Mouse (Mus musculus) c-Kit-positive CD71-positive TER-119-negative erythroid progenitor cells, embryonic 14.5 days (primary cell): ENCODE measurements around the gene Npffr2.
A peak's percentile ranks its signal among the peaks of the same experiment; 100 is the strongest.
"Not testable (repeated sequence)": the region's sequence is repeated elsewhere in the genome, so short reads cannot be mapped to it uniquely, and the experiment has no call there.

Experiments used
- DNase-seq: peaks from one replicate; pipeline ENCODE4 v3.0.0-alpha.2; 2013; ENCODE audit warnings: low read depth

The Npffr2 gene

DNA sequence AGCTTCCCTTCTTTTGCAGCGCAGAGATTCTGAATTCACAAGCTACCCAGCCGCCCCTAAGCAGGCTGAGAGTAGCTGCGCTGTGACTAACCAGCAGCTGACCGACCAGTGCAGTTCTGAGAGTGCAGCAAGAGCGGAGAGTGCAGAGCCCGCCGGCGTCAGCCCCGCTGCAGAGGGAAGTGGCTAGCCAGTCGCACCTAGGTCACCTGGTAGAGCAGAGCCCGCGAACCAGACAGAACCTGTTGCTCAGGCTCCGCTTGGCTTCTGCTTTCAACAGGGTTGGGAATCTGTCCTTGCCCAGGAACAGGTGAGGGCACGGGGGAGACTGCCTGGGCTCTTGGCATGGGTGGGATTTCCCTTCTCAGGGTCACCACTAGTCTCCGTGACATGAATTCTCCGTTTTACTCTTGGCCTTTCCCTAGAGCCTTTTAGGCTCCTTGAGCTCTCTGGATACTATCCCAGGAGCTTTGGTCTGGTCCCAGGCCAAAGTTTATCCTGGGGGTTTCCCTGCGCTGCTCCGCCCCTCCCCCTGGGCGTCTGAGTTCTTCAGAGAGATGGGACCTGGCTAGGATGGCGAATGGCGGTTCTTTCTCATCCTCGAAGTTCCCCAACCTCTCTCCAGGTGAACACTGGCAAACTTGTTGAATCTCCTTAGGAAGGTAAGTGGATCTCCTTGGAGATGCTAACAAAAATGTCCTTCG lies at the start of gene Npffr2:
Npffr2 (plus strand) TSS at position 552 of the 701 bp plus-strand sequence.
- DNase-seq, result no peak

DNA sequence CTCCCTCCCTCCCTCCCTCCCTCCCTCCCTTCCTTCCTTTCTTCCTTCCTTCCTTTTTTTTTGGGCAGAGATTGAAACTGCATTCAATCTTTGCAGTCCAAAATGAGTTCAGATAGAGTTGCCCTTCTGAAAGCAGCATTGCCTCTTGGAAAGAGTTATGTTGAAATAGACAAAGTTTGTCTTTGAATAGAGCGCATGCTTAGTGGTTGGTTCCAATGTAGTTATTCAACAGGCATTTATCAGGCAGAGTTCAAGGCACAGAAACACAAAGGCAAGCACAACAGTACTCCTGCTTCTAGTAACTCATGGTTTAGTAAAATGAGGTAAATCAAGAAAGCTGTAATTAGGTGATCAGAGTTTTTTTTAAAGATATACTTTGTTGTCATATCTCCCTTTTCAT lies 34.7 kb upstream of the Npffr2 start:
- no peak for DNase-seq

GRCm38 (mm10) chr5:89500182-89500581 lies 27.0 kb upstream of the Npffr2 start:
- no peak for DNase-seq

DNA sequence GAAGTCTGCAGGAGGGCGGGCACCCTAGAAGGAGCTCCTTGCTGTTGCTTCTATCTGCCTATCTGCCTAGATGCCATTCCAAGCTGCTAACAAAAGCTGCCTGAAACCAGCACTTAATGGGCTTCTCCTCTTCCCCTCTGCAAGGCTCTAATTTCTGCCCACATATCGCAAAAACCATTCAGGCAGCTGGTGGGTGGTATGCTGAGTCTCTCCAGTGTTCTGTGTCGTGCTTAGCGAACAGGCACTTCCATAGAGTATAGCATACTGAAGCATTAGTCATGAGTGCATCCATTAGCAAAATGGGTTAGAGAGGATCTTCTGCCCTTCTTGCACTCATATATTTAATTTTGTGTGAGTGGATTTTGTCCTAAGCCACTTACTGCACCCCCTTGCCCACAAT lies 8.6 kb upstream of the Npffr2 start:
- DNase-seq, result no peak

DNA sequence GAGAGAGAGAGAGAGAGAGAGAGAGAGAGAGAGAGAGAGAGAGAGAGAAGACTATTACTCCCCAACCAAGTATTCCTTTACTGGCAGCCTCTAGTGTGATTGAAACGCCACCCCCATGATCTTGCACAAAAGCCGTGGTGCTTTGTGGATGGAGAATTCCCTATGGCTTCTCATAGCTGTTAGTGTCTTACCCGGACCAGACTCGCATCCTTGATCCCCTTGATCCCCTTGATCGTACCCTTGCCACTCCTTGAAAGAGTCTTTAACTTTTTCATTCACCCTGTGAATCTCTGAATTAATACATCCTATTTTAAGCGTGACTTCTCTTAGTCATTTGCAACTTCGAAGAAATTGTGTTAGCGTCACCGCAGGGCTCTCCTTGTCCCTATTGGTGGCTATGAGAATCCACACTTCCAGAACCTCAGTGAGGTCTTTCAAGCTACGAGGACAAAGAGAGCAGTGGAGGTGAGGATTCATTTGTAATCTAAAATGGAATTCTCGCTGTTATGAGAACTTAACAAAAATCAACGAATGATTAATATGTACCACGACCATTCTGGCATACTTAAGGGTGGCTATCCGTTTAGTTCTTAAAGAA lies 949 bp upstream of the Npffr2 start:
- DNase-seq, result no peak

- no peak for DNase-seq
These were observed 1.7 kb downstream of the Npffr2 start for GRCm38 (mm10) chr5:89528951-89529350.

DNA sequence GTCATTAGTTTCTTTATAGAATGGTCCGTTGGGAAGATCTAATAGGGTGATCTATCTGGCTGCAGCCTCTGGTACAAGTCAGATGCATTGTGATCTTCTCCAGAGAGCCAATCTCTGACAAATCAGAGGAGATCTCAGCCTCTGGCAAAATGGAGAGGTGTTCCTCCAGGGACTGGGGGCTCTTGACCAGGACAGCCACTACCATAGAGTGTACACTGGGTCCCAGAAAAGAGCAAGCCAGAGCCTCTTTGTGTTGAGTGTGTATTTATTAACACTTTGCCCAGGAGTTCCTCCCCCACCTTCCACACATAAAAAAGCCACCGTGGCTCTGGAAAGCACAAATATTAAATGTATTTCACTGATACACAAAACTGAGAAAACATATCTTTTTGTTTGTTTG lies 2.2 kb downstream of the Npffr2 start:
- no peak for DNase-seq

GRCm38 (mm10) chr5:89536018-89536417 lies 8.8 kb downstream of the Npffr2 start:
- DNase-seq, result no peak

DNA sequence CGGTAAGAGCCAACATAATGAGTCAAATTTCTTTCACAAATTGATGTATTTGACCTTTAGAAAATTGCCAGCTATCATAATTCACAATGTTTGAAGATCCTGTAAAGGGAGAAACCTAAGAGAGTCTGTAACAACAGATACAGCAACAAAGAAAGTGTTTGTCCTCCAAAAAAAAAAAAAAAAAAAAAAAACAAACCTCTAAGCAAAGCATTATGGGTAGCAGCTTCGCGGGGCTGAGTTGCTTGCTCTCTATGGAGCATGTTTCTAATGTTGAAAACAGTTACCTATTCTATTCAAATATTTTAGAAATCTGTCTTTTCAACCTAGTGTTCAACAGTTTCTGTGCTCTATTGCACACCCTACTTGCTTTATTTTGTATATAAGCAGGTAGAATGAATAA lies 15.2 kb downstream of the Npffr2 start:
- DNase-seq, result no peak

GRCm38 (mm10) chr5:89543476-89543875 lies 16.2 kb downstream of the Npffr2 start:
- peak; percentile 2 for DNase-seq

DNA sequence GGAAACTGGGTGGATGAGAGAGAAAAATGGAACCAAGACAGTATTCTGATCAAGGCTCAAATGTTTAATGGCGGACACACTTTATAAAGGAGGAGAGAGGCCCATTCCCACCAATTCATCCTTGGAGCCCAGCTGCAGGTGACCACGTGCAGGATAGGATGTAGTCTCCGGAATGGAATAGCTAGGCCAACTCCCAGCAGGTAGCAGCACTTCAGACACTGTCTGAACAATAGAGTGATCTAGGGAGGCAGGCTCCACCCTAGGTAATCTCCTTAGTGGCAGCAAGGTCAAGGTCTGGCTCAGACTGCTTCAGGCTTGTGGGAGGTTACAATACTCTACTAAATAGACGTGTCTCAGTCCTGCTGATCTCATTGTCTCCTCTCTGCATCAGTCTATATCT lies 31.9 kb downstream of the Npffr2 start:
- DNase-seq, result not testable (repeated sequence)

- DNase-seq, result no peak
These were observed 34.2 kb downstream of the Npffr2 start for GRCm38 (mm10) chr5:89561381-89561780.

DNA sequence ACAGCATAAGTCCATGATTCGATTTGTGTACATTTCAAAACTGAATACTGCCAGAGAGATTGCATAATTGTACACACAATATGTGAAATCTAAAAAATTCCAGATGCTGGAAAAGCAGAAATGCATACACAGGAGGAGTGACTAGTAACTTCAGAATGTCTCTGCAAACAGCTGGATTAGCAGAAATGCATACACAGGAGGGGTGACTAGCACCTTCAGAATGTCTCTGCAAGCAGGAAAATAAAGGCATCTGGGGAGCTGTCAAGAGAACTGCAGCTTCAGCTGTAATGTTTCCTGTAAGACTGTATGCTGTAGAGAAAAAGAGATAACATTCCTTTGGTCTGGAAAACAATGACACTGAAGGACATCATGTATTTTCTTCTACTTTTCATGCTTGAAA lies 51.4 kb downstream of the Npffr2 start:
- no peak for DNase-seq

GRCm38 (mm10) chr5:89579181-89579580 lies 52.0 kb downstream of the Npffr2 start:
- no peak for DNase-seq

GRCm38 (mm10) chr5:89581143-89581542 lies 53.9 kb downstream of the Npffr2 start:
- DNase-seq, result no peak

DNA sequence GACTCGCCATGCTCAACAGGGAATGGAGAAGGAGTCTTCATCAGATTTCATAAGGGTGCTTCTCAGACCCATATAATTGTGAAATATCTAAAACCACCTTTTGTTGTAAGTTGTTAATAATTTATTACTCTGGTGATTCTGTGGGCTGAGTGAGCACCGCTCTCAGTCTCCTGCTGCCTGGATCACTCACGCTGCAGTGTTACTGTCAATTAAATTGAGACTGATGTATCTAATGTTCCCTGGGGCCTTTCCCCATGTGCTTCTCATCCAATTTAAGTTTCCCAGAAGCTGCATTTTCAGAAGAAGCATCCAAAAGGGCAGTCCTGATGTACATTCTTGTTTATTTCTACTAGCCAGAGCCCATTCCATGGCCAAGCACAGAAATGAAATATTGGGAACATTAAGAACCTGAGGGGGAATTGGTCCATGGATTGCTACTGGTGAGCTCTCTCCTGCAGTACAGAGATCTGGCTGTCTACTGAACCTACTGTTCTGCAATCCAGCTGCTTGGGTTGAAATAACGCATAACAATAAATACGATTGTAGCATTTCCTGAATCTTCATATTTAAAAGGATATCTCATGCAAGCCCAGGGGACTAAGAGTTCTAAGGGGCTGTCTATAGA lies 54.6 kb downstream of the Npffr2 start:
- DNase-seq, result no peak

DNA sequence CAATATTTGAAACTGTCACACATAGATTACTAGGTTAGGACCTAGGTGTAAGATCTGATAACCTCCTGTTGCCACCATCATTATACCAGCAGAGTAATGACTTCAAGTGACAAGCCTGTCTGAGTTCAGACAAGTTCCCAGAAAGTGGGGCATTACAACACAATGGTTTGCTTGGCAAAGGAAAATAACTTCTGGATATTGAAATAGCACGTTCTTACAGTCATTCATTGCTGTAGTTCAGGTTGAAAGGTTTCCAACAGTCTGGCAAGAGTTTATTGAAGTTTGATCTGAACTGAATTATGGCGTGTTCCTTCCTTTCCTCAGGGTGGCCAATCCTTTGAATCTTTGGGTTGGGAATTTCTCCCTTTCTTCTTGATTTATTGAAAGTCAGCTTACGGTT lies 57.8 kb downstream of the Npffr2 start:
- DNase-seq, result no peak

DNA sequence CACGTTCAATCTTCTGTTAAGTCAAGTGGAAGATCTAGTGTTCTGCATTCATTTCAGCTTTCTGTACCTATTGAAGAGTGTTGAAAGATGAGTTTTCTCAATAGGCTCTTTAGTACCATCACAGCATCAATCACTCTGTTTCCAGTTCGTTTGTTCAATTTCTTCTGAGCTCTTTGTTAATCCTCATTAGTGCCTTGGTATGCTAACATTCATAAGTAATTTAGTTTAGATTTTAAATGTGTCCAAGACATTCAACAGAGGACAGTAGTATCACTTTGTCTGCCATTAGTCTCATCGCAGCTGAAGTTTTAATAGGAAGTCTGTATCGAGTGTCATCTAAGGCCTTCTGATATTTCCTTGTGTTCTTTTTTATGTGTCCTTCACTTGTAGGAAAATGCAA lies 65.1 kb downstream of the Npffr2 start:
- DNase-seq, result no peak

DNA sequence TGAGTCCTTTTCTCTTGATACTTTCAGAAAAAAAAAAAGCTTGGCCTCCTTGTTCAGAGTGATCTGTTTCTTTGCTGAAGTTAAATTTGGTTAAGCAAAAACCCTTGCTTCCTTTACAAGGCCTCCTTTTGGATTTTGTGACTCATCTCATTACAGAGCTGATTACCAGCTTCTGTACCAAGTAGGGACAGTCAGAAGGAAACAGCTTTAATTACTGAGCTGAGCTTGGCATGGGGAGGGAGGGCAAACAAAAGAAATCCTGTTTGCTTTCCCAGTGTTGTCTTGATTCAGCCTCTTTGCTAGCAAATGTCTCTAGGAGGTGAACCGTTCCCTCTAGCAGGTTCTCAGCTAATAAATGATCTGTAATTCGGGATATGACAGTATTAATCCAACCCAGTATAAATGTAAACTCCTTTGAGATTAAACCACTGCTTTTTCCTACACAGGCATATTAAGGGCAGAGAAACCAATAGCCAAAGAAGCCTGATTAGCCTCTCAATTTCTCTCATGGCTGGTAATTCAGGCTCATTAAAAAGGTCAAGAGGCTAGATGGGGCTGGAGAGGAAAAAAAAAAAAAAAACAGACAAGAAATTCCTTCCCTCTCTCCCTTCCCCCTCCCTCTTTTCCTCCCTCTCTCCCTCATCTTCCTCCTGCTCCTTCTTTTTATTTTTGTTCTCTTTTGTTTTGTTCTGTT lies 84.2 kb downstream of the Npffr2 start:
- DNase-seq, result no peak

DNA sequence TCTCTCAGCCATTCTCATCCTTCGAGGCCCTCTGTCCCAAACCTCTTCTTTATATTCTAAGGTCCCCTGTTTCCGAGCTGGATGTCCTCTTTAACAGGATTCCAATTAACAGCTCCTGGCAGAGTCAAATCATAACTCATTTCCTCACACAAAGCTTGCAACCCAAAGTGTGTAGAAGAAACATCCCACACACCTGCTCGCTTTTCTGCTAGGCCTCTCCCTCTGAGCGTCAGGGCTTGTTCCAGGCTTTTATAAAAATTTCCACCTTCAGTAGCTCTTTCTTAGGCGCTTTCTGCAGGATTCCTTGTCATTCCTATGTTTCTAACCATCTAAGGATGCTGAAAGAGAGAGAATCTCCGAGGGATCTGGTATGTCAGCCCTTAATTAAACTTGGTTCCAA lies 85.0 kb downstream of the Npffr2 start:
- no peak for DNase-seq

DNA sequence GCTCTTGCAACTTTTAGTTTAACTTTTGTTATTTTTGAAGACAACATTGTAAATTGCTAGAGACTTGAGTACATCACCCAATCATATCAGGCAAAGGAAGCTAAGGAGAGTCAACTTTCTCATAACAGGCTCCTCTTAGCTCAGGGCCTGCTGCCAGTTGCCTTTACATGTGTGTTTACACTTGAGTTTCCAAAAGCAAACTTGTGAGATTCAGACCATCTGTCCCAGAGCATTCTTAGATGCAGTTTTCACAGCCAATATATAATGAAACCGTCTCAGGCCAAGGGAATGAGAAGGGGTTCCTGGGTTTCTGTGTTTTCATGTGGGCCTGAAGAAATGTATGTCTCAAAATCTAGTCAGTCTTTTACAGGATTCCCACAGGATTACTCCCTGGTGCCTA lies 104.4 kb downstream of the Npffr2 start:
- no peak for DNase-seq
